Mouse (Mus musculus): ENCODE results near the gene Defb11. TPM values are rescaled to one million over a fixed set of nuclear protein-coding genes. Genes with fewer than 3 reads are reported as not detected.
"Not testable (repeated sequence)": the region's sequence is repeated elsewhere in the genome, so short reads cannot be mapped to it uniquely, and the experiment has no call there.

The Defb11 gene
- polyA plus RNA-seq (2015; fragmentation: Nextera tagmentation; extraction: Ambion mirVana) = 10.6 and 13.4 TPM in 2 replicates

DNA sequence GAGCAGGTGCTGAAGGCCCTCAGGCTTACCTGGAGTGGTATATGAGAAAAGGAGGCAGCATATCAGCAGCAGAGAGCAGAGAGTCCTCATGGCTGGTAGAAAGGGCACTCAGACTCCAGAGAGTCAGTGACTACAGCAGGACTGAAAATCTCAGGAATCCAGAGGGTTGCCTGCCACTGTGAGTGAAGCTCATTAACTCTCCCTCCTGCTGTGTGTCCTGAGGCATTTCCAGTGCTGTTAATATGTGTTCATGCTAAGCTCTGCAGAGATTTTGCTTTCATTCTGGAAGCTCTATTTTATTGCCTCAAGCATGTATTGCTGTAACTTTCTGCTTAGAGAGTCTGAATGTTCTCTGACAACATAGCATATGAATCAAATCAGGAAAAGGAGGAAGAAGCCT lies at the start of gene Defb11:
Gene Defb11 (minus strand): TSS at position 123 of the 400 bp plus-strand sequence.
- H3K27ac ChIP-seq (ENCODE audit: low read length); H3K9me3 ChIP-seq (ENCODE audit: control insufficient read depth, low read length); H3K36me3 ChIP-seq (ENCODE audit: control insufficient read depth, insufficient read depth); ATAC-seq; H3K27me3 ChIP-seq (replicated peaks; ENCODE audit: control insufficient read depth, insufficient read depth, low read length); H3K4me3 ChIP-seq (replicated peaks; ENCODE audit: low read length); H3K4me2 ChIP-seq (ENCODE audit: low read length); H3K4me1 ChIP-seq (replicated peaks; ENCODE audit: control insufficient read depth, insufficient read depth, low read length); H3K9ac ChIP-seq (replicated peaks; ENCODE audit: low read depth, low read length): not testable (repeated sequence)

- Histone ChIP-seq H3K4me1 (replicated peaks; ENCODE audit: control insufficient read depth, insufficient read depth, low read length) (no peaks in the 10 kb centered on the region), H3K27ac (ENCODE audit: low read length) (no peak overlapping the region), H3K4me3 (replicated peaks; ENCODE audit: low read length) (no peak overlapping the region), H3K9ac (replicated peaks; ENCODE audit: low read depth, low read length) (no peak overlapping the region), H3K27me3 (replicated peaks; ENCODE audit: control insufficient read depth, insufficient read depth, low read length) (no peaks in the 10 kb centered on the region), H3K9me3 (ENCODE audit: control insufficient read depth, low read length) (no peaks in the 10 kb centered on the region), H3K4me2 (ENCODE audit: low read length) (no peak overlapping the region), H3K36me3 (ENCODE audit: control insufficient read depth, insufficient read depth) (no peaks in the 10 kb centered on the region)
- 5% methylated on average over 9 of the region's 9 CpGs for WGBS
- no peak for ATAC-seq
Measured at GRCm38 (mm10) chr8:21955321-21955720, 49.1 kb upstream of the Defb11 start.

- WGBS = 57% methylated on average over 9 of the region's 9 CpGs
- no peak for ATAC-seq
- no peaks in the 10 kb centered on the region for H3K4me1 ChIP-seq (replicated peaks; ENCODE audit: control insufficient read depth, insufficient read depth, low read length)
- H3K27me3 ChIP-seq (replicated peaks; ENCODE audit: control insufficient read depth, insufficient read depth, low read length) = no peaks in the 10 kb centered on the region
- no peak overlapping the region for H3K27ac ChIP-seq (ENCODE audit: low read length)
- no peak overlapping the region for H3K4me3 ChIP-seq (replicated peaks; ENCODE audit: low read length)
- no peaks in the 10 kb centered on the region for H3K36me3 ChIP-seq (ENCODE audit: control insufficient read depth, insufficient read depth)
- H3K9me3 ChIP-seq (ENCODE audit: control insufficient read depth, low read length) = no peaks in the 10 kb centered on the region
- no peak overlapping the region for H3K4me2 ChIP-seq (ENCODE audit: low read length)
- H3K9ac ChIP-seq (replicated peaks; ENCODE audit: low read depth, low read length) = no peak overlapping the region
Measured at GRCm38 (mm10) chr8:21947311-21948017, 41.3 kb upstream of the Defb11 start.

DNA sequence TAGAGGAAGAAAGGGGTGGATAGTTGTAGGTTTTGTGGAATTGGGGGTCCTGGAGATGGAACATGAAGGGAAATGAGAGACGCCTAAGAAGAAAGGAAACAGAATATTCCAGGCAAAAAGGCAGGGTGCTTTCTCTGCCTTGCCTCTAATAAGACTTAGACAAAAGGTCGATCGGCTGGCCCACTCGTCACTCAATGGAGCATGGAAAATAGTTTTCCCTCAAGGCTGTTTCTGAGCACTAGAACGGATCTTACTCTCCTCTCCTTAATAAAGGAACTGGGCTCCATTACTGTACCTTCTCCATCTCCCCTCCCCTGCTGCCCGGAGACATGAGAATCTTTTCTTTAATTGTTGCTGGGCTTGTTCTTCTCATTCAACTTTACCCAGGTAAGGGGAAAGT lies 40.2 kb upstream of the Defb11 start, which contains the start of gene Defb13:
Gene Defb13 (plus strand): TSS at position 301 of the 400 bp plus-strand sequence.
- H3K27ac ChIP-seq (ENCODE audit: low read length) = no peak within 1 kb of the TSS
- no peaks in the 10 kb centered on the region for H3K27me3 ChIP-seq (replicated peaks; ENCODE audit: control insufficient read depth, insufficient read depth, low read length)
- ATAC-seq = no peak
- H3K4me2 ChIP-seq (ENCODE audit: low read length) = no peak within 1 kb of the TSS
- H3K9me3 ChIP-seq (ENCODE audit: control insufficient read depth, low read length) = no peaks in the 10 kb centered on the region
- no peak within 1 kb of the TSS for H3K4me3 ChIP-seq (replicated peaks; ENCODE audit: low read length)
- WGBS = 84% methylated on average over 6 of the region's 6 CpGs
- no peak within 1 kb of the TSS for H3K9ac ChIP-seq (replicated peaks; ENCODE audit: low read depth, low read length)
- H3K36me3 ChIP-seq (ENCODE audit: control insufficient read depth, insufficient read depth) = no peaks in the 10 kb centered on the region
- no peaks in the 10 kb centered on the region for H3K4me1 ChIP-seq (replicated peaks; ENCODE audit: control insufficient read depth, insufficient read depth, low read length)

DNA sequence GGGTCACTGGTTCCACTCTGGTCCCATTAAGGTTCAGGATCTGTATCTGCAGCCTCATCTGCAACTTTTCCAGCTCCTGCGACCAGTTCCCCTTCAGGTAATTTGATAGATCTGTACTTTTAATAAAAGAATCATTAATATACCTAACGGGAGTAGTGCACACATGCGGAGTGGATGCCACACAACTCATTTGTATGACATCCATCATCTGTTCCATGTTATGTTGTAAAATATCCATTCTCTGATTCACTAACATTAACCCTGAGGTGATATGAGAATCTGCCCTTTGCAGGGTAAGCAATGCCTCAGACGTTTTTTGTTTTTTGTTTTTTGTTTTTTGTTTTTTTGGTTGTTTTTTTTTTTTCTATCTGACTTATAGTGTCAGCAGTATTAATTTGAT lies 31.8 kb upstream of the Defb11 start, which contains the start of gene Defb35:
Gene Defb35 (plus strand): TSS at position 301 of the 400 bp plus-strand sequence.
- not testable (repeated sequence) for H3K27me3 ChIP-seq (replicated peaks; ENCODE audit: control insufficient read depth, insufficient read depth, low read length); H3K9ac ChIP-seq (replicated peaks; ENCODE audit: low read depth, low read length); H3K9me3 ChIP-seq (ENCODE audit: control insufficient read depth, low read length); H3K36me3 ChIP-seq (ENCODE audit: control insufficient read depth, insufficient read depth); H3K4me2 ChIP-seq (ENCODE audit: low read length); ATAC-seq; H3K4me3 ChIP-seq (replicated peaks; ENCODE audit: low read length); H3K4me1 ChIP-seq (replicated peaks; ENCODE audit: control insufficient read depth, insufficient read depth, low read length); H3K27ac ChIP-seq (ENCODE audit: low read length)
- 91% methylated on average over 4 of the region's 4 CpGs for whole genome bisulfite sequencing

GRCm38 (mm10) chr8:21932610-21933009 lies 26.4 kb upstream of the Defb11 start, which contains the start of gene Defb15:
Gene Defb15 (minus strand): TSS chr8:21932710.
- no peak within 1 kb of the TSS for H3K27ac ChIP-seq (ENCODE audit: low read length)
- no peak within 1 kb of the TSS for H3K4me2 ChIP-seq (ENCODE audit: low read length)
- H3K27me3 ChIP-seq (replicated peaks; ENCODE audit: control insufficient read depth, insufficient read depth, low read length) = no peaks in the 10 kb centered on the region
- no peaks in the 10 kb centered on the region for H3K9me3 ChIP-seq (ENCODE audit: control insufficient read depth, low read length)
- H3K4me3 ChIP-seq (replicated peaks; ENCODE audit: low read length) = no peak within 1 kb of the TSS
- no peaks in the 10 kb centered on the region for H3K4me1 ChIP-seq (replicated peaks; ENCODE audit: control insufficient read depth, insufficient read depth, low read length)
- no peak for ATAC-seq
- whole genome bisulfite sequencing = 95% methylated on average over 6 of the region's 6 CpGs
- no peak within 1 kb of the TSS for H3K9ac ChIP-seq (replicated peaks; ENCODE audit: low read depth, low read length)
- H3K36me3 ChIP-seq (ENCODE audit: control insufficient read depth, insufficient read depth) = no peaks in the 10 kb centered on the region

DNA sequence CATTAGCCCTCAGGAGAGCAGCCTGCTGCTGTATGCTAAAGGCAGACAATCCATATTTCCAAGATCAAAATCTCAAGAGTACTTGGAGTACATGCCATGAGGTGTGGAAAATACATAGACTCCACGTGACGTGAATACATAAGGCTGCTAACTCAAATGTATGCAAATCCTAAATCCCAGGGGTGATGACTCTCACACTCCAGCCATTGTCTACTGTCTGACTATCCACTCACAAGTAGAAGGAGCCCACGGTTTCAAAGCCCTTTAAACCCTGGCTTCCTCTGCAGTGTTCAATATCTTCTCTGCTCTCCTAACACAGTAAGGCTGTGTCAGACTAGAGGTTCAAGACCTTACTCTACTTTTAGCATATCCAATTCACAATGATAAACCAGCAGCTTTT lies 24.5 kb upstream of the Defb11 start:
- not testable (repeated sequence) for H3K4me3 ChIP-seq (replicated peaks; ENCODE audit: low read length); H3K9ac ChIP-seq (replicated peaks; ENCODE audit: low read depth, low read length); H3K27ac ChIP-seq (ENCODE audit: low read length); ATAC-seq; H3K4me2 ChIP-seq (ENCODE audit: low read length); H3K27me3 ChIP-seq (replicated peaks; ENCODE audit: control insufficient read depth, insufficient read depth, low read length); H3K4me1 ChIP-seq (replicated peaks; ENCODE audit: control insufficient read depth, insufficient read depth, low read length); H3K36me3 ChIP-seq (ENCODE audit: control insufficient read depth, insufficient read depth); H3K9me3 ChIP-seq (ENCODE audit: control insufficient read depth, low read length)
- WGBS = 81% methylated on average over 3 of the region's 3 CpGs

DNA sequence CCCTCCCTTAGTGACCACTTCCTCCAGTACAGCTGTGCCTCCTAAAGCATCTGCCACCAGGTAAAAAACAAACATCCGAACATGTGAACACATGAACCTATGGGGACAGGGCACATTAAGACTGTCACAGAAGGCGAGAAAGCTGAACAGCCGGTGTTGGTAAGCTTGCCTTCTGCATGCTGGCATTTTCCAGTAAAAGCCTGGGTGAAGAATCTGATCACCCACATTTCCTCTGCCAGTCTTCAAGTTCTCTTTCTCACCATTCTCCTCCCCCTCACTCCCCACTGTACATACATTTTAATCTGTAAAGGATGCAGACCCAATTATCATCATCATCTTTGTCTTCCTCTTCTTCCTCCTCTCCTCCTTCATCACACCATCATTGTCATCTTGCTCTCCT lies 9.4 kb upstream of the Defb11 start:
- H3K4me3 ChIP-seq (replicated peaks; ENCODE audit: low read length) = no peak overlapping the region
- 84% methylated on average over 3 of the region's 3 CpGs for WGBS
- no peak for ATAC-seq
- no peaks in the 10 kb centered on the region for H3K9me3 ChIP-seq (ENCODE audit: control insufficient read depth, low read length)
- H3K4me1 ChIP-seq (replicated peaks; ENCODE audit: control insufficient read depth, insufficient read depth, low read length) = no peaks in the 10 kb centered on the region
- no peaks in the 10 kb centered on the region for H3K27me3 ChIP-seq (replicated peaks; ENCODE audit: control insufficient read depth, insufficient read depth, low read length)
- H3K4me2 ChIP-seq (ENCODE audit: low read length) = no peak overlapping the region
- H3K9ac ChIP-seq (replicated peaks; ENCODE audit: low read depth, low read length) = no peak overlapping the region
- H3K36me3 ChIP-seq (ENCODE audit: control insufficient read depth, insufficient read depth) = no peaks in the 10 kb centered on the region
- H3K27ac ChIP-seq (ENCODE audit: low read length) = no peak overlapping the region

DNA sequence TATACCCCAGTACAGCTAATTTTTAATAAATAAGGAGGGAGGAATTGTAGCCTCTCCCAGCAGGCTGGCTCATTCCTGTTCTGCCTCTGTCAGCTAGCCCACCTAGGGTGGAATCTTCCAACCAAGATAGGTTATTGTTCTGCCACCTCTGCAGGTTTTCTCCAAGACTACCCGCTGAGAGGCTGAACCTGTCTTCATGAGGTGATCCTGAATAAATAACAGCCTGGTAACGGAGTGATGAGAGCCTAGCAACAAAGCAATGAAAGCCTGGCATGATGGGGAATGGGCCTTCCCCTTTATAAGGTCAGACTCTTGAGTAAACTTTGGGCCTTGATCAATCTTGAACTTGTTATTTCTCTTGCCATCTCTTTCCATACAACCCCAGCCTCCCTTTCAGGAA lies 6.3 kb upstream of the Defb11 start:
- ATAC-seq = no peak
- Histone ChIP-seq H3K9me3 (ENCODE audit: control insufficient read depth, low read length) (no peaks in the 10 kb centered on the region), H3K4me1 (replicated peaks; ENCODE audit: control insufficient read depth, insufficient read depth, low read length) (no peaks in the 10 kb centered on the region), H3K36me3 (ENCODE audit: control insufficient read depth, insufficient read depth) (no peaks in the 10 kb centered on the region), H3K27me3 (replicated peaks; ENCODE audit: control insufficient read depth, insufficient read depth, low read length) (no peaks in the 10 kb centered on the region), H3K4me3 (replicated peaks; ENCODE audit: low read length) (no peak overlapping the region), H3K9ac (replicated peaks; ENCODE audit: low read depth, low read length) (no peak overlapping the region), H3K4me2 (ENCODE audit: low read length) (no peak overlapping the region), H3K27ac (ENCODE audit: low read length) (no peak overlapping the region)
- 23% methylated on average over 2 of the region's 2 CpGs for WGBS

DNA sequence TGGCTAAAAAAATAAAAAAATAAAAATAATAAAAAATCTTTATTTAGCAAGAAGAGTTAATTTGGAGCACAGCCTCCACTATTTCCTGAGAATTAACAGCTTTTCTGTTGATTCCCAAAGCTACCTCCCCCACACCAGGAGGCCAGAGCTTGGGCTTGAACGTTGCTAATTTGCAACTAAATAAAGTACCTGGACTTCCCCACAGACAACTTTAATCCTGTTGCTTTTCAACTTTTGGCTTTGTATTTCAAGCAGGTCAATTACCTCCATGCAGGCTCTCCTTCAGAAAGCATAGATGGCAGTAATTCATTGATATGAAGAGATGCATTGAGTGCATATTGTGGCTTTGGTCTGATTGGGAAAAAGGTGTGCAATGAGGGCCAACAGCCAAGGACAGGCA lies 5.7 kb upstream of the Defb11 start:
- Histone ChIP-seq H3K9ac (replicated peaks; ENCODE audit: low read depth, low read length) (no peak overlapping the region), H3K4me3 (replicated peaks; ENCODE audit: low read length) (no peak overlapping the region), H3K27ac (ENCODE audit: low read length) (no peak overlapping the region), H3K27me3 (replicated peaks; ENCODE audit: control insufficient read depth, insufficient read depth, low read length) (no peaks in the 10 kb centered on the region), H3K36me3 (ENCODE audit: control insufficient read depth, insufficient read depth) (no peaks in the 10 kb centered on the region), H3K4me1 (replicated peaks; ENCODE audit: control insufficient read depth, insufficient read depth, low read length) (no peaks in the 10 kb centered on the region), H3K9me3 (ENCODE audit: control insufficient read depth, low read length) (no peaks in the 10 kb centered on the region), H3K4me2 (ENCODE audit: low read length) (no peak overlapping the region)
- WGBS = 3% methylated on average over 1 of the region's 1 CpGs
- no peak for ATAC-seq

All from forebrain, embryonic 16.5 days (tissue).